Mouse (Mus musculus): ENCODE measurements around the gene Rgl2.

DNA sequence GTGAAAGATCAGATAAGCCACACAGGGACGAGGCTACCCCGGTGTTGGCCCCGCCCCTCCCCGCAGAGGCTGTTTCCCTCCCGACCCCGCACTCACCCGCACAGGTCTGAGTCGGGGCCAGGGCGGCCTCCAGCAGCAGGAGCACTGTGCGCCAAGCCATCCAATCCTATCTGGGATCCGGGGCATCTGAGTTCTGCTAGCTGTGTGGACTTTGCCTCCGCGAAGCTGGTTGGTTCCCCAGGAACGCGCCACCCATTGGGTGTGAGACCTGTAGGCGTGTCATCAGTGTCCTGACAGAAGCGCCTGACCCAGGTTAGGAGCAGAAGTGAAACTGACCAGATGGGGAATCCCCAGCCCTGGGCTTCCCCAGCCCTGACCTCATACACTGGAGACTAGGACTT is 49.3 kb downstream of the Rgl2 start:
- TF ChIP-seq CTCF (IDR thresholded peaks at IDR 0.05; ENCODE audit: insufficient read depth, low read length): no peak
- peak; percentile 84; the same call in 1 of the 2 replicates for TF ChIP-seq POLR2A (IDR thresholded peaks at IDR 0.05; ENCODE audit: borderline replicate concordance, extremely low read depth, low read depth, low read length)
